Mouse (Mus musculus) small intestine, adult 2 months (tissue): ENCODE measurements around the gene Myo5a.

Source experiments
- CTCF ChIP-seq: fragments of 200-500 bp; IDR thresholded peaks from 2 replicates; pipeline ENCODE4 v1.5.1; 2012; ENCODE audit warnings: low read depth, mild to moderate bottlenecking, control low read depth, inconsistent platforms, low read length, moderate library complexity, mixed read lengths; ENCODE audit not compliant: insufficient replicate concordance, insufficient read length; ENCODE audit errors: extremely low read depth
- POLR2A ChIP-seq: fragments of 200-500 bp; IDR thresholded peaks from 2 replicates; pipeline ENCODE4 v1.6.1; 2012; ENCODE audit warnings: low read depth, mild to moderate bottlenecking, control low read depth, inconsistent platforms, low read length, moderate library complexity

GRCm38 (mm10) chr9:75221420-75222287, 150.8 kb downstream of the Myo5a start:
- TF ChIP-seq POLR2A (no peak), CTCF (no peak)
